Mouse (Mus musculus): ENCODE measurements at regions not wholly inside any gene's neighbourhood (a gene's known extent, or its start where the extent isn't known, plus 50 kb on each side); places are given as distances from the start of the nearest gene placed in this dataset.

DNA sequence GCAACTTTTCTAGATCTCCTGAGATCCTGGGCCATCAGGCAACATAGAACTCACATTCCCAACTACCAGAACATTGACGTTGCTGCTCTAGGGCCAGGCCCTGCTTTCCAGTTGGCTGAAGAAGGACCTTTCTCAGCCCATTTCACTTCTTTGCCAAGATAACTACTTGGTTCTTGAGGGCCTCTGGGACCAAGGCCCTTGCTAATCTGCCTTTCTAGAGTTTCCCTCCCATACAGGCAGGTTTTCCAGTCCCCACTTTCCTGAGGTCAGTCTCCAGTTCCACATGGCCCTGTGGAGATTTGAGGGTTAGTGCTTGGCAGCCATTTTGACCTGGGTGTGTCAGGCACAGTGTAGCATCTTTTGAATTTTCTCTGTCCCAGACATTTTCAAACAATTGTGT lies 223.9 kb upstream of the Klhl29 start:
- Histone ChIP-seq H3K4me2 (replicated peaks) (no peak overlapping the region), H3K27me3 (no peaks in the 10 kb centered on the region), H3K36me3 (no peaks in the 10 kb centered on the region), H3K27ac (no peak overlapping the region), H3K9me3 (replicated peaks) (no peaks in the 10 kb centered on the region), H3K4me1 (no peaks in the 10 kb centered on the region), H3K9ac (no peak overlapping the region), H3K4me3 (no peak overlapping the region)
- WGBS, result 100% methylated on average over 1 of the region's 1 CpGs
- no peak for ATAC-seq (ENCODE audit: low FRiP score)

DNA sequence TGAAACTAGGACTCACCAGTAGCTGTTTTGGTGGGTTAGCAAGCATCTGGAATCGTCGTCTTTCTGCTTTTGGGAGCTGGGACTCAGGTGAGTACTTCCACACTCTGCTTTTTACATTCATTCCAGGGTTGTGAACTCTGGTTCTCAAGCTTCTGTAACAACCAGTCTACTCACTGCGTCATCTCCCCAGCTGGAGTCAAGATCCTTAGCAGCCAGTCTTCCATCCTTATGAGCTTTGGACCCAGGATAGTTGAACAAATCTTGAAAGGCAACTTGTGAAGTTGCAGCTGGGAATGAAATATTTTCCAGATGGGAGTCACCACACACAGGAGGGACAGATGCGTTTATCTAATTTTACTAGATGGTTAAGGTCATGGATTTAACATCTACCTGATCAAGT lies 223.5 kb upstream of the Klhl29 start:
- H3K4me3 ChIP-seq, result no peak overlapping the region
- no peaks in the 10 kb centered on the region for H3K27me3 ChIP-seq
- no peaks in the 10 kb centered on the region for H3K4me1 ChIP-seq
- no peak for ATAC-seq (ENCODE audit: low FRiP score)
- no peak overlapping the region for H3K27ac ChIP-seq
- 91% methylated on average over 4 of the region's 4 CpGs for WGBS
- no peaks in the 10 kb centered on the region for H3K36me3 ChIP-seq
- H3K9ac ChIP-seq, result no peak overlapping the region
- no peaks in the 10 kb centered on the region for H3K9me3 ChIP-seq (replicated peaks)
- no peak overlapping the region for H3K4me2 ChIP-seq (replicated peaks)

DNA sequence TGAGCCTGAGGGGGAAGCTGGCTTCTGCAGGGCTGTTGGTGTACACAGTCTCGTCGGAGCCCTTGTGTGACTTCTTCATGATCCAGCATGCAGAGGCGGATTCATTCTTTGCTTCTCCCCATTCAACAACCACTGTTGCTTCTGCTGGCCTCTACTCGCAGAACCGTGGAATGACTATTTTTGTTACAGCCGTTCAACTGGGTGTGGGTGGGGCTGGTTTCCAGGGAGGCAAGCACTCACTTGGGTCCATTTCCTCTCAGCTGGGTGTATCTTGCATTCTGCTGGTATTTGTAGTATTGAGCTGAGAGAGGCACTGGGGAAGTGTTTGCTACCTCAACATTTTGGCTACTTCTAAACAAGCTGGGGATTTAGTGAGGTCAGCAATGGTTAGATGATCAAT lies 197.3 kb upstream of the Klhl29 start:
- H3K9ac ChIP-seq, result no peak overlapping the region

DNA sequence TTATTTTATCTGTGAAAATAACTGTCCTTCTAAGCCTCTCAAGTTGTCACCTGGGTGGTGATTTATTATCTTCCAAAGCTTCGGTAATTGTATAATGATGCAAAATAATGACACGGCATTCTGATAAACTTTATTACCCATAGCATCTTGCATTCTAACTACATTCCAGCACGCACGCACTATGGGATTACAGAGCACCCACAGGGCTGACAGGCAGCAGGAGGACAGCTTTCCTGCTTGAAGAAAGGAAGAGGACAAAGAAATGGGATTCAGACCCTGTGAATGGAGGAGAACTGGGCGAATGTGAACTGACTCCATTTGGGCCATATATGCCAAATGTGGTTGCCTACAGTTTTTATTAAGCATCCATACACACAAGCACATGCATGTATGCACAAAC lies 193.5 kb upstream of the Klhl29 start:
- no peaks in the 10 kb centered on the region for H3K36me3 ChIP-seq
- H3K9me3 ChIP-seq (replicated peaks), result no peaks in the 10 kb centered on the region
- 87% methylated on average over 5 of the region's 5 CpGs for WGBS
- ATAC-seq (ENCODE audit: low FRiP score), result no peak
- H3K9ac ChIP-seq, result no peak overlapping the region
- H3K4me3 ChIP-seq, result no peak overlapping the region
- H3K27ac ChIP-seq, result no peak overlapping the region
- H3K4me1 ChIP-seq, result no peaks in the 10 kb centered on the region
- H3K4me2 ChIP-seq (replicated peaks), result no peak overlapping the region
- no peaks in the 10 kb centered on the region for H3K27me3 ChIP-seq

More for the DNA sequence above, 197.3 kb upstream of the Klhl29 start:
- Histone ChIP-seq H3K4me2 (replicated peaks) (no peak overlapping the region), H3K36me3 (no peaks in the 10 kb centered on the region), H3K27ac (no peak overlapping the region), H3K9me3 (replicated peaks) (no peaks in the 10 kb centered on the region), H3K4me3 (no peak overlapping the region), H3K27me3 (no peaks in the 10 kb centered on the region), H3K4me1 (no peaks in the 10 kb centered on the region)
- no peak for ATAC-seq (ENCODE audit: low FRiP score)
- WGBS, result 58% methylated on average over 6 of the region's 6 CpGs

DNA sequence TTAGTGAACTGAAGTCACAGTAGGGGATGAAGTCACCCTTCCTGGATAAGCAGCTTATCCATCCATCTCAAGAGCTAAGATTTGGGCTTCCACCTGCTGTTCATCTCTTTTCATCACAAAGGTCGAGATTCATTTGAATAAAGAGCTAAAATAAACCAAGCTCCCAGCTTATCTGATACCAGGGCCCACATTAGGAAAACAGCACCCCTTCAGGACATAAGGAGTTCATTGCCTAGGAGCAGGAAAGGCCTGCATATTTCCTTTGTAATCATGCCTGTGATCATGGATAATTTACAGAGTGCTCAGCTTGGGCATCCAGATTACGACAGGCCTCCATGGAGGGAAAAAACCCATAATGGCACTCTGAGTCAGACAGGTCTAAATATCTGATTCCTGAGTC lies 190.7 kb upstream of the Klhl29 start:
- no peaks in the 10 kb centered on the region for H3K27me3 ChIP-seq
- H3K36me3 ChIP-seq, result no peaks in the 10 kb centered on the region
- whole genome bisulfite sequencing, result 33% methylated on average over 2 of the region's 2 CpGs
- no peak overlapping the region for H3K9ac ChIP-seq
- no peaks in the 10 kb centered on the region for H3K9me3 ChIP-seq (replicated peaks)
- no peak for ATAC-seq (ENCODE audit: low FRiP score)
- H3K4me3 ChIP-seq, result no peak overlapping the region
- H3K4me1 ChIP-seq, result no peaks in the 10 kb centered on the region
- H3K27ac ChIP-seq, result no peak overlapping the region
- H3K4me2 ChIP-seq (replicated peaks), result no peak overlapping the region

DNA sequence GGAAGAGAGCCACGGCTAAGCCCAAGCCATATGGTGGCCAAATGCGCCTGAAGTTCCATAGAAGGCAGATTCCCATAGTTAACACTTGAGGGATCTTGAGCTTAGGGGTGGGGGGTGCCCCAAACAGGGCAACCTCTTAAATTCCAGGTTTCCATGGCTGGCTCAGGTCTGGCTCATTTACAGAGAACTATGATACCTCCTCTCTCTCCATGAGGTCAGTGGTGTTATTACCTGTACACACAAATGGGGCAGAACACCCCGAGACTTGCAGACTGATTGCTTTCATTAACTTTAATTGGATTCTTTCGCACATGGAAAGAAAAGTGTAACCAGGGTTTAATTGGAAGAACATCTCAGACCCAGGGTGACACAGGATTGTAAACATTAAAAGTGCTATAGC lies 177.1 kb upstream of the Klhl29 start:
- no peak overlapping the region for H3K4me3 ChIP-seq
- no peaks in the 10 kb centered on the region for H3K9me3 ChIP-seq (replicated peaks)
- no peaks in the 10 kb centered on the region for H3K36me3 ChIP-seq
- 77% methylated on average over 4 of the region's 4 CpGs for WGBS
- no peak for ATAC-seq (ENCODE audit: low FRiP score)
- H3K4me2 ChIP-seq (replicated peaks), result no peak overlapping the region
- H3K4me1 ChIP-seq, result peaks cover 11% of the 10 kb centered on the region
- H3K9ac ChIP-seq, result no peak overlapping the region
- no peaks in the 10 kb centered on the region for H3K27me3 ChIP-seq
- no peak overlapping the region for H3K27ac ChIP-seq

DNA sequence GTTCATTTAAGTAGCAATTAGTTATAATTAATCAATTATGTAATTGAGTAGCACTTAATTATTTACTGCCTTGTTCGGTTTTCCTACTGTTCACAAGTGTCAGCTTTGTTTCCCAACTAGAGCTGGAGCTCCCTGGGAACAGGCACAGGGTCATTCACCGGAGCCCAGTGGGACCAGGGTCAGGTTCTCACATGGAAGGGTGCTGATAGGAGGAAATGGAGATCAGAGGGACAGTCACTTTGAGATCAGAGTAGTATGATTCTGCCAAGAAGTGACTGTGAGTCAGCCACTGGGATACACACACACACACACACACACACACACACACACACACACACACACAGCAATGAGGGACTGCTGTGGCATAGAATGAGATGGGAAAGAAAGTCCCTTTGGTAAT lies 176.4 kb upstream of the Klhl29 start:
- H3K4me3 ChIP-seq, result no peak overlapping the region
- H3K9ac ChIP-seq, result no peak overlapping the region
- 57% methylated on average over 2 of the region's 2 CpGs for WGBS
- H3K4me2 ChIP-seq (replicated peaks), result no peak overlapping the region
- H3K4me1 ChIP-seq, result peaks cover 11% of the 10 kb centered on the region
- H3K36me3 ChIP-seq, result no peaks in the 10 kb centered on the region
- H3K27ac ChIP-seq, result no peak overlapping the region
- no peaks in the 10 kb centered on the region for H3K9me3 ChIP-seq (replicated peaks)
- ATAC-seq (ENCODE audit: low FRiP score), result no peak
- no peaks in the 10 kb centered on the region for H3K27me3 ChIP-seq

DNA sequence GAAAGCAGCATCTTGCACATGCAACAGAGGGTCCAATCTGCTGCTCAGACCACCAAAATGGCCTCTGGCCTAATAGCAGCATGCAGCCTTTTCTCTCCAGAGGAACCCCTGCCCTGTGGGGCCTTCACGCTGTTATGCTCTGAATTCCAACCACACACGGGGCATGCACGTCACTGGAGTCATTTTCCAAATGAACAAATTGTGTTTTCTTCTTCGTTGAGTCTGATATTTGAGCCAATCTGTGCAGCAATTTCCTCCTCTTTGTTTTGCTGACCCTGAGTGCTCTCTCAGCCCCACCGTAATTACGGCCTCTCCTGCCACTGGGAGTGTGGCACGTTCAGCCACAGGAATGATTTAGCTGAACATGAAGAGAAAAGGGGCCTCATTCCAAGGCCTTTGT lies 174.3 kb upstream of the Klhl29 start:
- 19% methylated on average over 7 of the region's 7 CpGs for WGBS
- Histone ChIP-seq H3K9ac (no peak overlapping the region), H3K27me3 (no peaks in the 10 kb centered on the region), H3K9me3 (replicated peaks) (no peaks in the 10 kb centered on the region), H3K4me3 (no peak overlapping the region), H3K4me2 (replicated peaks) (no peak overlapping the region), H3K4me1 (peaks cover 11% of the 10 kb centered on the region), H3K36me3 (no peaks in the 10 kb centered on the region), H3K27ac (peak overlapping the region; percentile 24; the same call in 1 of the 2 replicates)
- ATAC-seq (ENCODE audit: low FRiP score), result no peak

DNA sequence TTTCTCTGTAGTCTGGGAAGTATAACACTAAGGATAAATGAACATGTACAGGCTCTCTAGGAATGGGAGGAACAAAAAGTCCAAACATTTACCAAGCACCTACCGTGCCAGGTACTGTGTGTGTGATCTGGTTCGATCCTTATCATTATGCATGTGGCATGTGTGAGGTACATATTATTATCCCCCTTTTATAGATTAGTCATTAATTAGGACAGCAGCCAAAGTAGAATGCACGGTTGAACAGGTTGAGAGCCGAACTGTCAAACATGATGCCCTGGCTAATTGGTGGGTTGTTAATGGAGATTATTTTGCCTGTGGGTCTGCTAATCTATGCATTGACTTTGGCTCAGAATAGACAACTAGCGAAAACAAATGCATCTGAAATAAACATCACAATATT lies 172.2 kb upstream of the Klhl29 start:
- no peak overlapping the region for H3K4me3 ChIP-seq
- 80% methylated on average over 5 of the region's 5 CpGs for WGBS
- peaks cover 11% of the 10 kb centered on the region for H3K4me1 ChIP-seq
- H3K9ac ChIP-seq, result no peak overlapping the region
- H3K27ac ChIP-seq, result no peak overlapping the region
- ATAC-seq (ENCODE audit: low FRiP score), result no peak
- H3K36me3 ChIP-seq, result no peaks in the 10 kb centered on the region
- no peaks in the 10 kb centered on the region for H3K27me3 ChIP-seq
- H3K4me2 ChIP-seq (replicated peaks), result no peak overlapping the region
- H3K9me3 ChIP-seq (replicated peaks), result no peaks in the 10 kb centered on the region

DNA sequence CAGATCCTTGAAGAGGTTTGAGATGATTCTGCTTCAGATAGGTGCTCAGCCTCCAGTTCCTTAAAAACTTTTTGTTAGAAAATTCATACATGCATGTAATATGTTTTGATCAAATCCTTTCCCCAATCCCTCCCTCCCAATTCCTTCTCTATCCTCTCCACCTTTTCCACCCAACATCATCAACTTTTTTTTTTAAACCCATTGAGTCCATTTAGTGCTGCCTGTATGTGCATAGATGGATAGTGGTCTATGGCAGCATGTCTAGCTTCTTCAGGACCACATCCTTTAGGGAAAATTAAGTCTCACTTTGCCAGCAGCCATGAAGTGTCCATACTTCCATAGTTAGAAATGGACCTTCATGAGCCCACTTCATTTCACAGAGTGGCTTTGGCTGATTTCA lies 167.2 kb upstream of the Klhl29 start:
- H3K4me1 ChIP-seq, result no peaks in the 10 kb centered on the region
- no peaks in the 10 kb centered on the region for H3K27me3 ChIP-seq
- no peak overlapping the region for H3K4me3 ChIP-seq
- no peak overlapping the region for H3K9ac ChIP-seq
- no peak for ATAC-seq (ENCODE audit: low FRiP score)
- H3K27ac ChIP-seq, result no peak overlapping the region
- no peaks in the 10 kb centered on the region for H3K36me3 ChIP-seq
- no peak overlapping the region for H3K4me2 ChIP-seq (replicated peaks)
- no peaks in the 10 kb centered on the region for H3K9me3 ChIP-seq (replicated peaks)

DNA sequence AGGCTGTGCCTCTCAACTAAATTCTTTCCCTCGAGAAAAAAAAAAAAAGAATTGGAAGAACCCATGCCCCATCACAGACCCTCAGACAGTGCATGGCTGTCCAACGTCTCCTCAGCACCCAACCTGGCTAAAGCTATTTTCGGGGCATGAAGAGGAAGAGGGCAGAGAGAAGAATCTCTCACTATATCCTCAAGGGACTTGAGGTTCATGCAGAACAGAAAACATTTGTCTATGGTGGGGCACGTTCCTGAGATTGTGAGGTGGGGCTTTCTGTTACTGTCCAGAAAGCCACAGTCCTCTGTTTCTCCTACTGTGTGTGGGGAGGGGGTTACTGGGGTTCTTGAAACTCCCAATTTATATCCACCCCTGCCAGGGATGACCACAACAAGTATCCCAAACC lies 120.8 kb upstream of the Klhl29 start:
- no peaks in the 10 kb centered on the region for H3K36me3 ChIP-seq
- H3K4me2 ChIP-seq (replicated peaks), result no peak overlapping the region
- 74% methylated on average over 4 of the region's 4 CpGs for WGBS
- no peaks in the 10 kb centered on the region for H3K27me3 ChIP-seq
- no peaks in the 10 kb centered on the region for H3K9me3 ChIP-seq (replicated peaks)
- no peaks in the 10 kb centered on the region for H3K4me1 ChIP-seq
- ATAC-seq (ENCODE audit: low FRiP score), result no peak
- H3K9ac ChIP-seq, result no peak overlapping the region
- H3K4me3 ChIP-seq, result no peak overlapping the region
- H3K27ac ChIP-seq, result no peak overlapping the region

DNA sequence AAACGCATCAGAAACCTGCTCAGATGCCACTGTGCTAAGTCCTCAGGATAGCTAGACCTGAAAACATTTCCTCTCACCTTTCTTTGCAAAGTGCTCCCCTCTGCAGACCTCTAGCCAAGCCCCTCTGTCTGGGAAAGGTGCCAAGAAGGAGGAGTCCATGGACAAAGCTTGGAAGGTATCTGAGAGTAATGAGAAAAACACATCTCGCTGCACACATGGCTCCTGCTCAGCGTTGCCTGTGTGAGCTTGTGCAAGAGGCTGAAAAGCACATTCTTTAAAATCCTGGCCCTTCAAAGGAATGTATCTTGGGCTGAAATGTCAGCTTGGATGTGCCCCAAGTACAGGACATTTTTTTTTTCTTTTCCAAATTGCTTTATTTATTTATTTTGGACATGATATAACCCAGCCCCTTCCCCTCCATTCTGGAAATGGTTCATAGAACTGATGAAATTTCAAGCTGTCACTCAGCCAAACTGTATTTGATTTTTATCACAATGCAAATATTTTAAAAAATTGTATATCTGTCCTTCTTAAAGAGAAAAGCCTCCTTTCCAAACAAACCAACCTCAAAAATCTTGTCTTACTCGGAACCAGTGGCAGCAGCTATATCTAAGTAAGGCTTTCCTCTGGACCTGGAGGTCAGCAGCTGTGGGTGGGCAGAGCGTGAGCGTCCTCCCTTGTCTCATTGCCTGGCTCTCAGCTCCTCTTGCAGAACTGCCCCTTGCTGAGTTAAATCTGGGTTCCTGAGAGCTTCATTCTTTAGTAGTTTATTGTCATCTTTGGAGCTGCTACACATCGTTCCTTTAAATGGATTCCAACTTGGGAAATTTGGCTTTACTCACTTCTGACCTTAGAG lies 119.4 kb upstream of the Klhl29 start:
- ATAC-seq (ENCODE audit: low FRiP score), result no peak
- WGBS, result 58% methylated on average over 7 of the region's 7 CpGs
- Histone ChIP-seq H3K4me2 (replicated peaks) (no peak overlapping the region), H3K4me3 (no peak overlapping the region), H3K4me1 (no peaks in the 10 kb centered on the region), H3K9me3 (replicated peaks) (no peaks in the 10 kb centered on the region), H3K27me3 (no peaks in the 10 kb centered on the region), H3K27ac (no peak overlapping the region), H3K9ac (no peak overlapping the region), H3K36me3 (no peaks in the 10 kb centered on the region)

DNA sequence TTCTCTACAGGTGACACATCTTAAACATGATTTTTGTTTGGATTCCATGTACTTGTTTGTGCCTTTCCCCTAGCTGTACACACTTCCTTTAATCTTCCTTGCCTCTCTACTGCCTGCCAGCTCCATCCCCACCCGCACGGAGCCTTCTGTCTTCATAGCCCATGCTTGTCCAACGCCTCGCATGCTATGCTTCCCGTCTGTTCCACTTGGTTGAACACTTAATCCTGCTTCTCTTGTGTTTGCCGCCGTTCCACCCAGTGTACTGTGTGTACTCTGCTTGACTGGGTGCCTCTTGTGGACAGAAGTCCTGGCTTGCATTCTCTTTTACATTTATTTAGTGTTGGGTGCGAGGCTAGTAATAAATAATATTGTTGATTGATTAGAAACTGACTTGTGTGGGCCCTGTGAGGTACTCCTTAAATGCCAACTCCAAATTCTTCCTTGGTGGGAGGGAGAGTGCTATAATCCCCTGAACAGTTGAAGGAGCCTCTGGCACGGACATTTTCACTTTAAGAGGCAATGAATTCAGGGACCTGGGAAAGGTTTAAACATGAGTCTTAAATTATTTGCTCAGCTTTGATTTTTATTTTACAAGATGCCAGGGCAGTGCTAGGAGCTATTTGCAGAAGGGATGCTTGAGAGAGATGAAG lies 88.9 kb upstream of the Klhl29 start:
- Histone ChIP-seq H3K9ac (no peak overlapping the region), H3K4me3 (no peak overlapping the region), H3K27me3 (no peaks in the 10 kb centered on the region), H3K4me2 (replicated peaks) (no peak overlapping the region), H3K9me3 (replicated peaks) (no peaks in the 10 kb centered on the region), H3K27ac (no peak overlapping the region), H3K36me3 (no peaks in the 10 kb centered on the region), H3K4me1 (no peaks in the 10 kb centered on the region)
- WGBS, result 68% methylated on average over 9 of the region's 9 CpGs
- no peak for ATAC-seq (ENCODE audit: low FRiP score)

Data from hindbrain, embryonic 12.5 days (tissue).